Mouse (Mus musculus): ENCODE results near the gene Pqlc3. TPM values are rescaled to one million over a fixed set of nuclear protein-coding genes. Genes with fewer than 3 reads are reported as not detected.

Pqlc3 gene
- total and polyA plus RNA-seq, 3 experiments: 19.8 to 61.3 (median 34.2) TPM

DNA sequence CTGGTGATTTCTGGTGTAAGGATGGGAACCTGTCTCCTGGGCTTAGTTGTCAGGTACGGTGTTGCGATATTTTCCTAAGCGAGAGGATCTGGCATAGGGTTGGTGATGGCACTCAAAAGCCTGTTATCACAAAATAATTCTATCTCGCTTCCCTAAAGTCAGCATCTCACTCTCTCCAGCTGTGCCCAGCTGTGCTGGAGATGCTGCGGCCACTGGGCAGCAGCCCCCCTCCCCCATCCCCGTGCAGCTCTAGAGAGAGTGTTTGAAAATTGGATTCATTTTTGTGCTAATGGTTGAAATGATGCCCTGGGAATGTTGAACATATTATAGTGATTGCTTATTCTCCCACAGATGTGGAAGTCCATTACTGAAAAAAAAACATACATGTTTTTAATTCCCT lies 38.0 kb upstream of the Pqlc3 start:
- DNase-seq (ENCODE audit: low spot score) (no peak), ATAC-seq (ENCODE audit: extremely low read depth, insufficient number of reproducible peaks, low FRiP score, poor library complexity, severe bottlenecking) (no peak)
- Histone ChIP-seq H3K4me1 (ENCODE audit: insufficient read depth, low read depth, low read length) (no peaks in the 10 kb centered on the region), H3K4me3 (ENCODE audit: low read depth, low read length) (no peak overlapping the region), H3K9me3 (replicated peaks) (no peaks in the 10 kb centered on the region), H3K36me3 (replicated peaks) (no peaks in the 10 kb centered on the region), H3K27me3 (ENCODE audit: insufficient read depth, low read length) (peaks cover 14% of the 10 kb centered on the region)
- TF ChIP-seq GATA1 (IDR thresholded peaks at IDR 0.05; ENCODE audit: borderline replicate concordance, low read length) (no peak), CTCF (IDR thresholded peaks at IDR 0.05; ENCODE audit: low read depth, low read length) (no peak), TAL1 (conservative IDR thresholded peaks at IDR 0.05; ENCODE audit: low read depth, low read length) (no peak), GATA2 (IDR thresholded peaks at IDR 0.05; ENCODE audit: borderline replicate concordance, low read depth, low read length) (no peak), POLR2AphosphoS5 (IDR thresholded peaks at IDR 0.05; ENCODE audit: insufficient replicate concordance, low read depth, low read length) (no peak)

DNA sequence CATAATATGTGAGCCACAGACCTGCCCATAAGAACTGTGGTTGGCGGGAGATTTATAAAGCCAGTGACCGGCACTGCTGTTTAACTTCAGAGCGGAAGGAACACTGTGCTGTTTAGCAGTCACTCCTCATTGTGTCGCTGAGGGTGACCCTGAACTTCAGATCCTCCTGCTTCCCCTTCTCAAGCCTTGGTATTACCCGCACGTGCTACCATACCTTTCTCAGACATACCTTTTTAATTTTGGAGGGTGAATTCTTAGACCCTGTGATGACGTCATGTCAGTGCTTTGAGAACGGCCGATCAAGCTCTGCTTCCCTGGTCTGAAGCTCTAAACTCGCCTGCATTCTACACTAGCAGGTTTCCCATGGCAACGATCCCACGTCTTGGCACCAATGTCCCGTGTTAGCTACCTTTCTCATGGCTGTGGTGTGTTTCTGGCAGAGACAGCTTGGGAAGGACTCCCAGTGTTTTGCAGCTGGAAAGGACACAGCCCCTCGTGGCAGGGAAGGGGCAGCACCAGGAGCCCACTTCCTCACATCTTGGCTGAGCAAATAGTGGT lies 36.9 kb upstream of the Pqlc3 start:
- Histone ChIP-seq H3K27me3 (ENCODE audit: insufficient read depth, low read length) (peaks cover 14% of the 10 kb centered on the region), H3K4me1 (ENCODE audit: insufficient read depth, low read depth, low read length) (peaks cover 4% of the 10 kb centered on the region; the same call in 1 of the 2 replicates), H3K4me3 (ENCODE audit: low read depth, low read length) (no peak overlapping the region), H3K36me3 (replicated peaks) (no peaks in the 10 kb centered on the region), H3K9me3 (replicated peaks) (no peaks in the 10 kb centered on the region)
- TF ChIP-seq CTCF (IDR thresholded peaks at IDR 0.05; ENCODE audit: low read depth, low read length): no peak
- DNase-seq (ENCODE audit: low spot score) (no peak), ATAC-seq (ENCODE audit: extremely low read depth, insufficient number of reproducible peaks, low FRiP score, poor library complexity, severe bottlenecking) (no peak)

DNA sequence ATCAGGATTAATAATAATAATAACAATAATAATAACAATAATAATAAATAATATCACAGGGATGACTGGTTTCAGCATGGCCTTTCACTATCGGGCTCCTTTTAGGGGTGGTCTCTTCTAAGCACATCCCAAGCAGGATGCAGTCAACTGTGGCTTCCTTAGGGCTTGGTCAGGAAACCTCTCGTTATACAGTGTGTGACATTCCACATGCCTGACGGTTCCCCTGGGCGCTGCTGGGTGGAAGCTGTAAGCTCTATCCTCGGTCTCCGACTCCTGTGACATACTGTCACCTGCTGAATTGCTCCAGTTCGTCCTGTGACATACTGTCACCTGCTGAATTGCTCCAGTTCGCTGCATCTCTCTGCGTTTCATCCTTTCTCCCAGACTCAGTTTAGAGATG lies 36.3 kb upstream of the Pqlc3 start:
- TF ChIP-seq GATA1 (IDR thresholded peaks at IDR 0.05; ENCODE audit: borderline replicate concordance, low read length): no peak
- no peak for TF ChIP-seq TAL1 (conservative IDR thresholded peaks at IDR 0.05; ENCODE audit: low read depth, low read length)
- peaks cover 14% of the 10 kb centered on the region for H3K27me3 ChIP-seq (ENCODE audit: insufficient read depth, low read length)
- peaks cover 6% of the 10 kb centered on the region; the same call in 1 of the 2 replicates for H3K4me1 ChIP-seq (ENCODE audit: insufficient read depth, low read depth, low read length)
- H3K36me3 ChIP-seq (replicated peaks): no peaks in the 10 kb centered on the region
- H3K9me3 ChIP-seq (replicated peaks): no peaks in the 10 kb centered on the region
- H3K4me3 ChIP-seq (ENCODE audit: low read depth, low read length): no peak overlapping the region
- ATAC-seq (ENCODE audit: extremely low read depth, insufficient number of reproducible peaks, low FRiP score, poor library complexity, severe bottlenecking): no peak
- no peak for DNase-seq (ENCODE audit: low spot score)

DNA sequence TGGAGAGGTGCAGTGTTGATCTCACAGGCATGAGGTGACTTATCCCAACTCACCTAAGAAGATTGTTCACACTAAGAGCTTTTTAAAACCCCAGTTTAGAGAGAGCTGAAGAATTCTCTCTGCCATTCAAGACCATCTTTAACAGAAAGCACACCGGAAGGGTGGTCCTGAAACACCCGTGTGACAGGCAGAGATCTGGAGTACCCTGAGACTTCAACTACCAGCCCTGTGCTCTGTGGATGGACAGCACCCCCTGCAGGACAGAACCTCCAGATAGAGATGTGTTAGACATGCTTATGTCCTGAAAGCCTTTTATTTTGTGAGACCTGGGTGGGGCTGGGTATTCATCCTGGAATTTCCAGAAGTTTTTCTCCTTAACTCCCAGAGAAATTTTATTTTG lies 34.9 kb upstream of the Pqlc3 start:
- peaks cover 9% of the 10 kb centered on the region for H3K4me1 ChIP-seq (ENCODE audit: insufficient read depth, low read depth, low read length)
- ATAC-seq (ENCODE audit: extremely low read depth, insufficient number of reproducible peaks, low FRiP score, poor library complexity, severe bottlenecking): no peak; the same call in 1 of the 2 replicates
- no peaks in the 10 kb centered on the region for H3K36me3 ChIP-seq (replicated peaks)
- H3K4me3 ChIP-seq (ENCODE audit: low read depth, low read length): no peak overlapping the region
- H3K27me3 ChIP-seq (ENCODE audit: insufficient read depth, low read length): peaks cover 14% of the 10 kb centered on the region
- H3K9me3 ChIP-seq (replicated peaks): no peaks in the 10 kb centered on the region
- DNase-seq (ENCODE audit: low spot score): peak; percentile 27
- TF ChIP-seq POLR2AphosphoS5 (IDR thresholded peaks at IDR 0.05; ENCODE audit: insufficient replicate concordance, low read depth, low read length) (no peak), CTCF (IDR thresholded peaks at IDR 0.05; ENCODE audit: low read depth, low read length) (peak; percentile 45)

GRCm38 (mm10) chr12:17034671-17035070 lies 34.5 kb upstream of the Pqlc3 start:
- DNase-seq (ENCODE audit: low spot score) (no peak), ATAC-seq (ENCODE audit: extremely low read depth, insufficient number of reproducible peaks, low FRiP score, poor library complexity, severe bottlenecking) (no peak)
- TF ChIP-seq CTCF (IDR thresholded peaks at IDR 0.05; ENCODE audit: low read depth, low read length) (no peak), GATA2 (IDR thresholded peaks at IDR 0.05; ENCODE audit: borderline replicate concordance, low read depth, low read length) (no peak), GATA1 (IDR thresholded peaks at IDR 0.05; ENCODE audit: borderline replicate concordance, low read length) (no peak), TAL1 (conservative IDR thresholded peaks at IDR 0.05; ENCODE audit: low read depth, low read length) (no peak), POLR2AphosphoS5 (IDR thresholded peaks at IDR 0.05; ENCODE audit: insufficient replicate concordance, low read depth, low read length) (no peak)
- H3K4me1 ChIP-seq (ENCODE audit: insufficient read depth, low read depth, low read length): peaks cover 10% of the 10 kb centered on the region
- H3K36me3 ChIP-seq (replicated peaks): no peaks in the 10 kb centered on the region
- no peak overlapping the region for H3K4me3 ChIP-seq (ENCODE audit: low read depth, low read length)
- H3K9me3 ChIP-seq (replicated peaks): no peaks in the 10 kb centered on the region
- peaks cover 15% of the 10 kb centered on the region; the same call in 1 of the 2 replicates for H3K27me3 ChIP-seq (ENCODE audit: insufficient read depth, low read length)

- no peak overlapping the region for H3K4me3 ChIP-seq (ENCODE audit: low read depth, low read length)
- H3K27me3 ChIP-seq (ENCODE audit: insufficient read depth, low read length): peaks cover 18% of the 10 kb centered on the region; the same call in 1 of the 2 replicates
- H3K36me3 ChIP-seq (replicated peaks): no peaks in the 10 kb centered on the region
- TF ChIP-seq GATA1 (IDR thresholded peaks at IDR 0.05; ENCODE audit: borderline replicate concordance, low read length) (no peak), CTCF (IDR thresholded peaks at IDR 0.05; ENCODE audit: low read depth, low read length) (no peak)
- peaks cover 11% of the 10 kb centered on the region for H3K4me1 ChIP-seq (ENCODE audit: insufficient read depth, low read depth, low read length)
- no peaks in the 10 kb centered on the region for H3K9me3 ChIP-seq (replicated peaks)
- ATAC-seq (ENCODE audit: extremely low read depth, insufficient number of reproducible peaks, low FRiP score, poor library complexity, severe bottlenecking) (no peak; the same call in 1 of the 2 replicates), DNase-seq (ENCODE audit: low spot score) (no peak)
Measured at GRCm38 (mm10) chr12:17033464-17033841, 33.2 kb upstream of the Pqlc3 start.

DNA sequence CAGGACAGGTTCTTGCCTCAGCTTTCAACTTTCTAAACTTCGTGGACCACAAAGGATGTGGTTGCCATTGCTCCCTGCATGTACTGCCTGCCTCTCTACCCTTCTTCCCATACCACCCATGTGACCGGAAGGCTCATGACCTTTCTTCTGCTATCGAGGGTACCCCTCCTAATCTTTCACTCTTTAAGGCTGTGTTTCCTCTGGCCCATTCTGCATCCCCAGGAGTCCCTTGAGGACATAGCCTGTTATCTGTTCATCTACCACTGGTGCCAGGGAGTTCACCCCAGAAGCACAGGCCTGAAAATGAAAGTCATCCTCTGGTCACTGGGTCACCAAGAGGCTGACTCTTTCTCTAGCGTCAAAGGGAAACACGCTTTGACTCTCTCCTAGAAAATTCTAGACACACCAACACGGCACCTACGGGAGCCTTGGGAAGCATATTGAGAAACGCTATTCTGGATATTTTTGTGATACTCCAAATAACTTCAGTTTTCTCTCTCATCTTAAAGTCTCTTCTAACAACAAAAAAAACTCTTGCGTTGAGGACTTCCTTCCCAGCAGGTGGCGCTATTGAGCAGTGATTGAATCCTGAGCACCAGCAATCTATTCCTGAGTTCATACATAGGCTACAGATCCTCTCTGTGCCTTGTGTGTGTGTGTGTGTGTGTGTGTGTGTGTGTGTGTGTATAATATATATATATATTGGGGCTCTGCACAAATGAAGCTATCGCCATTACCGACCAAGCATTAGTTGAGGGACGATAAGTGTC lies 32.7 kb upstream of the Pqlc3 start:
- DNase-seq (ENCODE audit: low spot score) (peak; percentile 20), ATAC-seq (ENCODE audit: extremely low read depth, insufficient number of reproducible peaks, low FRiP score, poor library complexity, severe bottlenecking) (no peak)
- H3K36me3 ChIP-seq (replicated peaks): no peaks in the 10 kb centered on the region
- TF ChIP-seq CTCF (IDR thresholded peaks at IDR 0.05; ENCODE audit: low read depth, low read length) (0 out of 2 replicates have a peak, but pooled peaks have one; percentile 21), POLR2AphosphoS5 (IDR thresholded peaks at IDR 0.05; ENCODE audit: insufficient replicate concordance, low read depth, low read length) (no peak)
- peaks cover 11% of the 10 kb centered on the region for H3K4me1 ChIP-seq (ENCODE audit: insufficient read depth, low read depth, low read length)
- no peaks in the 10 kb centered on the region for H3K9me3 ChIP-seq (replicated peaks)
- no peak overlapping the region for H3K4me3 ChIP-seq (ENCODE audit: low read depth, low read length)
- peaks cover 18% of the 10 kb centered on the region; the same call in 1 of the 2 replicates for H3K27me3 ChIP-seq (ENCODE audit: insufficient read depth, low read length)
